Mouse (Mus musculus) liver, embryonic 15.5 days (tissue): ENCODE results near the gene Vps35l. TPM values are rescaled to one million over a fixed set of nuclear protein-coding genes. Genes with fewer than 3 reads are reported as not detected.

ENCODE experiments used
- ATAC-seq: fragments of 200-750 bp; cut with Nextera tagmentation; 2 replicates; pipeline ENCODE4 v1.8.0; 2017; ENCODE audit warnings: moderate number of reproducible peaks, mild to moderate bottlenecking, moderate library complexity; ENCODE audit not compliant: insufficient read depth
- H3K27ac ChIP-seq: fragments of 300-500 bp; sonication (generic); replicated peaks from 2 replicates; pipeline ENCODE4 v1.5.1; 2015; ENCODE audit warnings: mild to moderate bottlenecking, inconsistent platforms
- H3K27me3 ChIP-seq: fragments of 300-500 bp; sonication (generic); 2 replicates; pipeline ENCODE4 v1.6.1; 2015; ENCODE audit warnings: mild to moderate bottlenecking, inconsistent platforms
- H3K36me3 ChIP-seq: fragments of 300-500 bp; sonication (generic); replicated peaks from 2 replicates; pipeline ENCODE4 v1.6.1; 2015; ENCODE audit warnings: moderate library complexity, mild to moderate bottlenecking, inconsistent platforms
- H3K4me1 ChIP-seq: fragments of 300-500 bp; sonication (generic); replicated peaks from 2 replicates; pipeline ENCODE4 v1.6.1; 2015; ENCODE audit warnings: inconsistent platforms
- H3K4me2 ChIP-seq: fragments of 300-500 bp; sonication (generic); 2 replicates; pipeline ENCODE4 v1.6.1; 2015; ENCODE audit warnings: moderate library complexity, mild to moderate bottlenecking, inconsistent platforms
- H3K4me3 ChIP-seq: fragments of 300-500 bp; sonication (generic); replicated peaks from 2 replicates; pipeline ENCODE4 v1.5.1; 2015; ENCODE audit warnings: mild to moderate bottlenecking, inconsistent platforms
- H3K9ac ChIP-seq: fragments of 300-500 bp; sonication (generic); 2 replicates; pipeline ENCODE4 v1.6.1; 2015; ENCODE audit warnings: moderate library complexity, mild to moderate bottlenecking, inconsistent platforms
- H3K9me3 ChIP-seq: fragments of 300-500 bp; sonication (generic); replicated peaks from 2 replicates; pipeline ENCODE4 v1.6.1; 2016; ENCODE audit warnings: inconsistent platforms
- WGBS: fragments of 180-500 bp; shearing (Covaris S2); methylation state at CpG from one replicate; pipeline ENCODE4 v1.1.7; 2015; ENCODE audit warnings: mixed read lengths; ENCODE audit not compliant: insufficient replicate concordance; 5-methylcytosine and 5-hydroxymethylcytosine counted together
- polyA plus RNA-seq: library from polyadenylated mRNA; unstranded; fragments of >200 nt; fragmentation: Nextera tagmentation; extraction: Ambion mirVana; gene quantifications from 2 replicates; pipeline ENCODE4 v1.2.1, GENCODE M21; 2015

Vps35l gene
- polyA plus RNA-seq, 1 experiment from 2014 or later: 34.0 TPM

GRCm38 (mm10) chr7:118759372-118759771 is 19.3 kb downstream of the Vps35l start:
- Histone ChIP-seq H3K9ac (peak overlapping the region; percentile 8; the same call in 1 of the 2 replicates), H3K36me3 (peaks cover 59% of the 10 kb centered on the region), H3K4me3 (no peak overlapping the region), H3K27me3 (no peaks in the 10 kb centered on the region), H3K4me1 (peaks cover 44% of the 10 kb centered on the region), H3K4me2 (0 out of 2 replicates have a peak overlapping the region, but pooled peaks have one; percentile 11), H3K27ac (peak overlapping the region; percentile 56), H3K9me3 (no peaks in the 10 kb centered on the region)
- ATAC-seq: no peak
- 30% methylated on average over 5 of the region's 5 CpGs for WGBS

GRCm38 (mm10) chr7:118763939-118764338 is 23.9 kb downstream of the Vps35l start:
- no peak overlapping the region for H3K4me3 ChIP-seq
- 82% methylated on average over 11 of the region's 11 CpGs for whole genome bisulfite sequencing
- H3K27ac ChIP-seq: no peak overlapping the region
- ATAC-seq: no peak
- no peak overlapping the region for H3K9ac ChIP-seq
- no peaks in the 10 kb centered on the region for H3K9me3 ChIP-seq
- no peak overlapping the region for H3K4me2 ChIP-seq
- peaks cover 10% of the 10 kb centered on the region for H3K4me1 ChIP-seq
- H3K36me3 ChIP-seq: peaks cover 41% of the 10 kb centered on the region
- H3K27me3 ChIP-seq: no peaks in the 10 kb centered on the region

- ATAC-seq: no peak
- Histone ChIP-seq H3K4me2 (no peak overlapping the region), H3K27ac (no peak overlapping the region), H3K27me3 (no peaks in the 10 kb centered on the region), H3K4me1 (peaks cover 2% of the 10 kb centered on the region), H3K36me3 (peaks cover 42% of the 10 kb centered on the region), H3K9ac (no peak overlapping the region), H3K4me3 (no peak overlapping the region), H3K9me3 (no peaks in the 10 kb centered on the region)
- 86% methylated on average over 14 of the region's 14 CpGs for WGBS
Measured at GRCm38 (mm10) chr7:118764725-118765124, 24.7 kb downstream of the Vps35l start.

GRCm38 (mm10) chr7:118765604-118766003 is 25.6 kb downstream of the Vps35l start:
- 56% methylated on average over 8 of the region's 8 CpGs for WGBS
- Histone ChIP-seq H3K9me3 (no peaks in the 10 kb centered on the region), H3K27ac (no peak overlapping the region), H3K4me3 (no peak overlapping the region), H3K27me3 (no peaks in the 10 kb centered on the region), H3K36me3 (peaks cover 37% of the 10 kb centered on the region), H3K4me1 (no peaks in the 10 kb centered on the region; the same call in 1 of the 2 replicates), H3K4me2 (no peak overlapping the region), H3K9ac (no peak overlapping the region)
- ATAC-seq: no peak

GRCm38 (mm10) chr7:118766119-118766833 is 26.2 kb downstream of the Vps35l start:
- WGBS: 60% methylated on average over 18 of the region's 18 CpGs
- Histone ChIP-seq H3K27me3 (no peaks in the 10 kb centered on the region), H3K4me1 (no peaks in the 10 kb centered on the region; the same call in 1 of the 2 replicates), H3K4me2 (no peak overlapping the region), H3K9ac (no peak overlapping the region), H3K36me3 (peaks cover 32% of the 10 kb centered on the region), H3K9me3 (no peaks in the 10 kb centered on the region), H3K4me3 (no peak overlapping the region), H3K27ac (no peak overlapping the region)
- no peak for ATAC-seq

GRCm38 (mm10) chr7:118766834-118767224 is 26.8 kb downstream of the Vps35l start:
- no peak overlapping the region for H3K9ac ChIP-seq
- H3K4me1 ChIP-seq: no peaks in the 10 kb centered on the region; the same call in 1 of the 2 replicates
- H3K36me3 ChIP-seq: peaks cover 26% of the 10 kb centered on the region
- H3K4me3 ChIP-seq: no peak overlapping the region
- H3K27me3 ChIP-seq: no peaks in the 10 kb centered on the region
- H3K27ac ChIP-seq: no peak overlapping the region
- ATAC-seq: no peak
- no peaks in the 10 kb centered on the region for H3K9me3 ChIP-seq
- H3K4me2 ChIP-seq: no peak overlapping the region
- WGBS: 76% methylated on average over 5 of the region's 5 CpGs

GRCm38 (mm10) chr7:118769208-118769607 is 29.2 kb downstream of the Vps35l start:
- Histone ChIP-seq H3K9ac (no peak overlapping the region), H3K27ac (no peak overlapping the region), H3K4me3 (no peak overlapping the region), H3K4me2 (no peak overlapping the region), H3K27me3 (no peaks in the 10 kb centered on the region), H3K4me1 (no peaks in the 10 kb centered on the region; the same call in 1 of the 2 replicates), H3K9me3 (no peaks in the 10 kb centered on the region), H3K36me3 (peaks cover 9% of the 10 kb centered on the region; the same call in 1 of the 2 replicates)
- ATAC-seq: no peak
- WGBS: 75% methylated on average over 8 of the region's 8 CpGs

GRCm38 (mm10) chr7:118769655-118770054 is 29.6 kb downstream of the Vps35l start:
- ATAC-seq: no peak

GRCm38 (mm10) chr7:118773027-118773426 is 33.0 kb downstream of the Vps35l start:
- ATAC-seq: no peak
- Histone ChIP-seq H3K4me2 (no peak overlapping the region), H3K4me3 (no peak overlapping the region), H3K9ac (no peak overlapping the region), H3K27me3 (no peaks in the 10 kb centered on the region), H3K36me3 (peaks cover 13% of the 10 kb centered on the region; the same call in 1 of the 2 replicates), H3K9me3 (no peaks in the 10 kb centered on the region), H3K27ac (no peak overlapping the region), H3K4me1 (no peaks in the 10 kb centered on the region)
- WGBS: 83% methylated on average over 12 of the region's 12 CpGs

More at GRCm38 (mm10) chr7:118769655-118770054, 29.6 kb downstream of the Vps35l start:
- Histone ChIP-seq H3K4me2 (no peak overlapping the region), H3K4me3 (no peak overlapping the region), H3K27me3 (no peaks in the 10 kb centered on the region), H3K9ac (no peak overlapping the region), H3K9me3 (no peaks in the 10 kb centered on the region), H3K27ac (no peak overlapping the region), H3K4me1 (no peaks in the 10 kb centered on the region; the same call in 1 of the 2 replicates), H3K36me3 (peaks cover 13% of the 10 kb centered on the region; the same call in 1 of the 2 replicates)
- WGBS: 8% methylated on average over 1 of the region's 1 CpGs

- Histone ChIP-seq H3K27me3 (no peaks in the 10 kb centered on the region), H3K9ac (no peak overlapping the region), H3K4me2 (no peak overlapping the region), H3K36me3 (peaks cover 15% of the 10 kb centered on the region; the same call in 1 of the 2 replicates), H3K4me1 (no peaks in the 10 kb centered on the region), H3K27ac (no peak overlapping the region), H3K9me3 (no peaks in the 10 kb centered on the region), H3K4me3 (no peak overlapping the region)
- no peak for ATAC-seq
- WGBS: 75% methylated on average over 7 of the region's 7 CpGs
Measured at GRCm38 (mm10) chr7:118775991-118776390, 36.0 kb downstream of the Vps35l start.

GRCm38 (mm10) chr7:118776491-118776890 is 36.5 kb downstream of the Vps35l start:
- 78% methylated on average over 9 of the region's 9 CpGs for WGBS
- ATAC-seq: no peak
- no peaks in the 10 kb centered on the region for H3K27me3 ChIP-seq
- peaks cover 18% of the 10 kb centered on the region; the same call in 1 of the 2 replicates for H3K36me3 ChIP-seq
- no peak overlapping the region for H3K4me2 ChIP-seq
- no peaks in the 10 kb centered on the region for H3K4me1 ChIP-seq
- H3K9ac ChIP-seq: no peak overlapping the region
- no peak overlapping the region for H3K27ac ChIP-seq
- H3K9me3 ChIP-seq: no peaks in the 10 kb centered on the region
- no peak overlapping the region for H3K4me3 ChIP-seq
